Mouse (Mus musculus) small intestine, adult 2 months (tissue): ENCODE data around the gene Nupl1. TPM values are rescaled to one million over a fixed set of nuclear protein-coding genes. Genes with fewer than 3 reads are reported as not detected.
A peak's percentile ranks its signal among the peaks of the same experiment; 100 is the strongest.

Experiments
- H3K27ac ChIP-seq: fragments of 200-500 bp; 2 replicates; pipeline ENCODE4 v1.5.1; 2012; ENCODE audit warnings: low read depth, low read length, control low read depth, inconsistent platforms; ENCODE audit not compliant: insufficient read depth
- H3K27me3 ChIP-seq: fragments of 200-500 bp; 2 replicates; pipeline ENCODE4 v1.6.1; 2012; ENCODE audit warnings: mild to moderate bottlenecking, moderate library complexity, low read length, inconsistent platforms; ENCODE audit not compliant: control insufficient read depth, insufficient read depth
- H3K36me3 ChIP-seq: fragments of 200-500 bp; 2 replicates; pipeline ENCODE4 v1.6.1; 2012; ENCODE audit warnings: mild to moderate bottlenecking, low read length, control low read depth, inconsistent platforms; ENCODE audit not compliant: control insufficient read depth, insufficient read depth
- H3K4me1 ChIP-seq: fragments of 200-500 bp; 2 replicates; pipeline ENCODE4 v1.6.1; 2012; ENCODE audit warnings: low read length, inconsistent platforms, mixed read lengths; ENCODE audit not compliant: control insufficient read depth, insufficient read depth, insufficient read length
- H3K4me3 ChIP-seq: fragments of 200-500 bp; 2 replicates; pipeline ENCODE4 v1.5.1; 2012; ENCODE audit warnings: low read depth, mild to moderate bottlenecking, control low read depth, inconsistent platforms, low read length, moderate library complexity
- CTCF ChIP-seq: fragments of 200-500 bp; IDR thresholded peaks from 2 replicates; pipeline ENCODE4 v1.5.1; 2012; ENCODE audit warnings: low read depth, mild to moderate bottlenecking, control low read depth, inconsistent platforms, low read length, moderate library complexity, mixed read lengths; ENCODE audit not compliant: insufficient replicate concordance, insufficient read length; ENCODE audit errors: extremely low read depth
- POLR2A ChIP-seq: fragments of 200-500 bp; IDR thresholded peaks from 2 replicates; pipeline ENCODE4 v1.6.1; 2012; ENCODE audit warnings: low read depth, mild to moderate bottlenecking, control low read depth, inconsistent platforms, low read length, moderate library complexity
- WGBS: fragments of 180-500 bp; shearing (Covaris S2); methylation state at CpG from one replicate; pipeline ENCODE4 v1.1.7; 2018; 5-methylcytosine and 5-hydroxymethylcytosine counted together
- polyA plus RNA-seq: library from polyadenylated mRNA; depleted of rRNA; stranded (reverse); fragments of >200 nt; gene quantifications from 2 replicates; pipeline ENCODE4 v1.2.3, GENCODE M21; 2012

Gene Nupl1
- polyA plus RNA-seq, 1 experiment = not detected

DNA sequence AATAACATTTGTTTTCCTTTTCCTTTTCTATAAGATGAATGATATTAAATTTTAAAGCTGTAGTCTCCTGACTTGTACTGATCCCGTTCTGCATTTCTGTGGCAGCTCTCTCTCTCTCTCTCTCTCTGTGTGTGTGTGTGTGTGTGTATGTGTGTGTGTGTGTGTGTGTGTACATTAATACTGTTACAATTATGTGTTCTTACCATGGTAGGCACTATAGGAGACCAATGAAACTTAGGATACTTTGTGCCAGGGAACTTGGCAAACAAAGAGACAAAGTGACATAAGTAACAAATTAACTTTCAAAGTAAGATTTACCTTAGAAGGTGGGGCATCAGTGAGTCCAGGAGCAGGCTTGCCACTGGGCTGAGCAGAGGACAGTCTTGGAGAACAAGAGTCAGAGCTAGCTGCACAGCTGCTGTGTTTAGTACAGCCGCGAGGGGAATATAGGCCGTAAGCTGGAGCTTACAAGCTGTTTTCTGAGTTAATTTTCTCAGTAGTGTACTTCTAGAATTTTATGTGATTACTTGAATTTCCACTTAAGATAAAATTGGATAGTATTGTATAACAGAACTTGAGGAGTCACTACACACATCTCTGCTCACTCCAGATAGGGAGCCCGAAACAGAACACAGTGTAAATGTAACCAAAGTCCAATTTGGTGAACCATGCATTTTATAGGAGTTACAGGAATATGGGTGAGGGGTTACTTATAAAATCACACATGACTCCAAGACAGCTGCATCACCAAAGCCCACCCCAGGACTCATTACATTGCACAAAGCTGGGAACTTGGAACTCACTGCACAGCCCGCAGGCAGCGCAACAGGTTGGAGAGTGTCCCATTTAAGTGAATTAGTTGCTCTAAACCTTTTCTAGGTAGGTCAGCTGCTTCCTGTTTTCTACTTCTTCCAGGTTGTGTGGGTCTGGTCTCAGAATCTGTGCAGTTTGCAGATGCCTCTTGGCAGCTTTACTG lies 24.4 kb upstream of the Nupl1 start:
- TF ChIP-seq POLR2A (no peak), CTCF (no peak)
- WGBS = 55% methylated on average over 7 of the region's 7 CpGs

GRCm38 (mm10) chr14:60273346-60273745 lies 22.1 kb upstream of the Nupl1 start:
- 66% methylated on average over 6 of the region's 6 CpGs for WGBS
- Histone ChIP-seq H3K27me3 (no peaks in the 10 kb centered on the region), H3K4me3 (no peak overlapping the region), H3K27ac (0 out of 2 replicates have a peak overlapping the region, but pooled peaks have one; percentile 43), H3K36me3 (peaks cover 3% of the 10 kb centered on the region), H3K4me1 (peaks cover 14% of the 10 kb centered on the region; the same call in 1 of the 2 replicates)
- TF ChIP-seq CTCF = no peak

More for the DNA sequence above, 24.4 kb upstream of the Nupl1 start:
- H3K4me1 ChIP-seq = peaks cover 9% of the 10 kb centered on the region; the same call in 1 of the 2 replicates
- peaks cover 8% of the 10 kb centered on the region for H3K36me3 ChIP-seq
- no peak overlapping the region; the same call in 1 of the 2 replicates for H3K27ac ChIP-seq
- no peaks in the 10 kb centered on the region for H3K27me3 ChIP-seq
- no peak overlapping the region for H3K4me3 ChIP-seq

DNA sequence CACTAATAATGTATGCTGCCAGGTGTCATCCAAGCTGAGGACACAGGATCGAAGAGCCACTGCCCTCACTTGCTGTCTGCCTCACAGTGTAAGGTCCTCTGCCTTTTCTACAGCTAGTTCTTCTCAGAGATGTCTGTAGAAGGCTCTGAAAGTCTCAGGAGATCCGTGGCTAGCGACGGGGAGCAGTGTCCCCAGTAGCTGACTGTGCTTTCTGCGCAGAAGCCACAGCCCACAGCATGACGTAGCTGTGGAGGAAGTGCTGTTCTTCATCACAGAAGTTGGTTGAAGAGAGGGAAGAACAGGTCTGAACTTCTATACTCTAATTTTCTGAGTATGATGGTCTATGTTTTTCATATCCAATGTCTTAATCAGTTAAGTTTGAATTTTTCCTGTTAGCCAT lies 18.1 kb upstream of the Nupl1 start:
- H3K4me1 ChIP-seq = peaks cover 11% of the 10 kb centered on the region; the same call in 1 of the 2 replicates
- WGBS = 84% methylated on average over 6 of the region's 6 CpGs
- TF ChIP-seq POLR2A = no peak
- no peak for TF ChIP-seq CTCF
- H3K27ac ChIP-seq = peak overlapping the region; percentile 20; the same call in 1 of the 2 replicates
- no peaks in the 10 kb centered on the region for H3K27me3 ChIP-seq
- no peak overlapping the region for H3K4me3 ChIP-seq
- H3K36me3 ChIP-seq = no peaks in the 10 kb centered on the region; the same call in 1 of the 2 replicates

DNA sequence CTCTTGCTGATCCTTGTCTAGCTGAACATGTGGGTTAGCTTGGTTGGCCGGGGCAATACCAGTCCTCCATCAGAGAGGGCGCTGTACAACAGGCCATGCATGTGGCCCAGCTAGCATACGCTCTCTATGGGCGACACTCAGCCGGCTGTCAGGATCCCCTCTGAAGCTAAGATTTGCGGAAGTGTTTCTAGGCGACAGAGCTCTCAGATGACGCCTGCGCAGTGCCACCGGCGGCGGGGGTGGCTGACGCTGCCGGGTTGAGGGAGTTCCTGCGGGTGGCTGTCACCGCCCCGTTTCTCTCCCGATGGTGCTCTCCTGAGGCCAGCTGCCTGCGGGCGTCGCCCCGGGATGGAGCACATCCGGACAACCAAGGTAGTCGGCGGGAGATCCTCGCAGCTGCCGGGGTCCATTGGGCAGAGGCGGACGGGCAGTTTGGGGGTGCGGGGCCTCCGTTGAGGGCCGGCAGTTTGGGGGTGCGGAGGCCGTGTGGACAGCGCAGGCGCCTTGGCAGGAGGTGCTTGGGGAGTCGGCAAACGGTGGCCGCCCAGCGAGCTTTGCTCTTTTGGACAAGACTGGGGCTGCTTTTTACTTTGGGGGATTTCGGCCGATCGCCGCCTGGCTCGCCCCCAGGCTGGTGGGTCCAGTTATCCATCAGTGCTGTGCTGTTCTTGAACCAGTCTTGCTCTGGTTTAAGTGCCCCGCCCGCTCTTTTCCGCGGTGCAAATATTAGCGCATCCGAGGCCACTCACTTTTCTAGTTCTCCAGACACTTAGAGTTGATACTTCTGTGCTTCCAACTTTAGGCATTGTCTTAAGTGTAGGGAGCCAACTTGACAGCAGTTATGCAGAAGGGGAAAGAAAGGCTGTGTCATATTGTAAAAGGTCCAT lies 14.0 kb upstream of the Nupl1 start, which contains the start of gene Mtmr6:
TSS of gene Mtmr6 (plus strand) at position 239 of the 887 bp plus-strand sequence.
- peaks cover 3% of the 10 kb centered on the region; the same call in 1 of the 2 replicates for H3K4me1 ChIP-seq
- H3K27ac ChIP-seq = peak within 1 kb of the TSS; percentile 73
- WGBS = under 1% methylated on average over 51 of the region's 51 CpGs
- peak; percentile 78 for TF ChIP-seq POLR2A
- TF ChIP-seq CTCF = peak; percentile 94
- peak within 1 kb of the TSS; percentile 90 for H3K4me3 ChIP-seq
- H3K36me3 ChIP-seq = no peaks in the 10 kb centered on the region; the same call in 1 of the 2 replicates
- no peaks in the 10 kb centered on the region for H3K27me3 ChIP-seq

DNA sequence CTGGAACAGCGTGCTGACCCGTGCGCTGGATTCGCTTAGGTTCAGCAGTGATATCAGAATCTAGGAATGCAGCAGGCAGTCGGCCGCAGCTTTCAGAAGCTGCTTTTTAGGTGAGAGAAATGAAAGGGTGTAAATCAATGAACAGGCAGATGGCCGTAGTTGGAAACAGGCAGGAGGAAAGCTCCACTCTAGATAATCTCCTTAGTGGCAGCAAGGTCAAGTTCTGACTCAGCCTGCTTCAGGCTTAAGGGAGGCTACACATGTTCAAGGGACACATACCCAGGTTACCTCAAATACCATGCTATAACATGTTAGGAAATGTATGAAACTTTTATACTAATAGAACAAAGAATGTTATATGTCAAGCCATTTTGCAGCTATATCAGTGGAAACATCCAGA lies 11.1 kb upstream of the Nupl1 start:
- TF ChIP-seq POLR2A = no peak
- TF ChIP-seq CTCF = no peak
- Histone ChIP-seq H3K27ac (no peak overlapping the region), H3K4me3 (no peak overlapping the region), H3K4me1 (no peaks in the 10 kb centered on the region), H3K36me3 (no peaks in the 10 kb centered on the region), H3K27me3 (no peaks in the 10 kb centered on the region)
- WGBS = 22% methylated on average over 7 of the region's 7 CpGs

DNA sequence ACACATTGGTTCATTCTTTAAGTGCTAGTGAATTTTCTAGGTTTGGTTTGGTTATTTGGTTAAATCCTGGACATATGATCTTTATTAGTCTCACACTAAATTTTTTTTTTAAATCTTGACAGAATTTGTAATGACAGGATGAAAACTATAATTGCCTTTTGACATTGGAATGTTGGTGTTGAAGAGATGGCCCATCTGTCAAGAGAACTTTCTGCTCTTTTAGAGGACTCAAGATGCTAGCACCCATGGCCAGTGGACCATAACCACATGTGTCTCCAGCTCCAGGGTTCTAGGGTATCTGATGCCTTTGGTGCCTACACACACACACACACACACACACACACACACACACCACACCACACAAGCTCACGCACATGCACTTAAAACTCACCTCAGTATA lies 6.6 kb upstream of the Nupl1 start:
- Histone ChIP-seq H3K27ac (no peak overlapping the region), H3K4me1 (no peaks in the 10 kb centered on the region), H3K4me3 (no peak overlapping the region), H3K36me3 (no peaks in the 10 kb centered on the region), H3K27me3 (no peaks in the 10 kb centered on the region)
- TF ChIP-seq POLR2A = no peak
- TF ChIP-seq CTCF = no peak
- 96% methylated on average over 1 of the region's 1 CpGs for WGBS
